Mouse (Mus musculus) cerebral cortex, adult 2 months (tissue): ENCODE data around the gene Satb2.

Source experiments
- WGBS: fragments of 180-500 bp; shearing (Covaris S2); methylation state at CpG from one replicate; pipeline ENCODE4 v1.1.7; 2018; 5-methylcytosine and 5-hydroxymethylcytosine counted together

Satb2 gene

DNA sequence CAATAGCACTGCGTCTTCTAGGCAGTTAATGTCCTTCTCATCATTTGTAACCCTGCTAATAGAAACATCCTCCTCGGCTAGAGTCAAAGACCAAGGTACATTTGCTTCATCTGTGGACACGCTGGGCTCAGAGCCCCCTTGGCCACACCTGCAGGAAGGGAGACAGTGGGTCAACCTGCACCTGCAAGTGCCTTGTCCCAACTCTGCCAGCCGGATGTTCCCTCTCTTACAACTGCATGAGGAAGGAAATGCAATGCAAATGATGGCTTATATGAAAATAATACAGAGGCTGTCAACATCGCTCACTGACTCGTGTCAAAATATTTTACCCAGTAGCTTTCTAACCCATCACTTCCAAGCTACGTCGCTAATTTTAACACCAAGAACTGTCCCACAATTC lies 145.7 kb downstream of the Satb2 start:
- WGBS: 65% methylated on average over 8 of the region's 8 CpGs

DNA sequence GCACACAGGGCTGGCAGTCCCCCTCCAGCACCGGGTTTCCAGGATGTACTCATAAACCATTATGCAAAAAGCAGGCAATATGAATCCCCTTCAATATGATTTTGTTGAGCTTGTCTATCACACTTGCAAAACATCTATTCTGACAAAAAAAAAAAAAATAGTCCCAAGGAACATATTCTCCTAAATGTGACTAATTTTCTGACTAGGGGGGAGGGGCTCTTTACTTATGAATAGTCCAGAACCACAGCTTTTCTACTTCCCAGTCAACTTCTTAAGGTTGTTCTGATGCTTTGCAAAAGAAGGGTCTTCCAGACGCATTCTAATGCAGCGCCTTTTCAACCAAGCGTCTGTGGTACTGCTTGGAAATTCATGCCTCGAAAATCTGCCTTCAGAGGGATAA lies 155.7 kb downstream of the Satb2 start:
- 76% methylated on average over 5 of the region's 5 CpGs for WGBS

DNA sequence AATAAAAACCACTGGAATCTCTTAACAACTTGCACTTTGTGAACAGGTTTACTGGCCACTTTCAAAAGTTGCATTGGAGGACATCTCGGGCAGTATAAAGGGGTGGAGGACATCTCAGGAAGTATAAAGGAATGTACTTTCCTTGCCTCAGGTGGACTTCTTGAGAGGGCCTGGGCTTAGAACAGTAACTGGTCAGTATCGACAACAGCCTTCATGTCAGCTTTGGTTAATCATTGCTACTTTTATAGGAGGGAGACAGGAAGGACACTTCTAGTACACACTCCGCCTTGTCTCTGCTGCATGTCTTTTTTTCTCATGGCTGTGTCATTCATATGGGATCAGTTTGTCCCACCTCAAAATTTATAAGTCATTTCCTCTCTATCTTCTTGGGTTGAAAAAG lies 156.4 kb downstream of the Satb2 start:
- WGBS: 93% methylated on average over 3 of the region's 3 CpGs

DNA sequence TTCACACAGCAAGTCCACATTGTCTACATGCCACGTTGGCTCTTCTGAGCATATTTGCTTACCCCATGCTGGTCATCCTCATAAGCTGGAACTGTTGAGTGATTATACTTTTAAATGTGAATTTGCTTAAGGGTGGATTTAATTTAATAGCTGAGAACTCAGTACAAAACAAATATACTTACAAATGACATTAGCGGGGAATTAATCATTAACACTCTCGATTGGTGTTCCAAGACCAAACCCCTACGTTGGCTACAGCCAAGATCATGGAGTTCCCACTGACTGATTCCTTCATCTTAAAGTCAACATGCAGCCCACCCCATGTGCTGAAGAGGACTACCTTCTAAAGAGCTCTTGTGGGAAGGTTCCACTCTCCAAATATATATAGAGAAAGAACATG lies 165.5 kb downstream of the Satb2 start:
- WGBS: 80% methylated on average over 4 of the region's 4 CpGs

DNA sequence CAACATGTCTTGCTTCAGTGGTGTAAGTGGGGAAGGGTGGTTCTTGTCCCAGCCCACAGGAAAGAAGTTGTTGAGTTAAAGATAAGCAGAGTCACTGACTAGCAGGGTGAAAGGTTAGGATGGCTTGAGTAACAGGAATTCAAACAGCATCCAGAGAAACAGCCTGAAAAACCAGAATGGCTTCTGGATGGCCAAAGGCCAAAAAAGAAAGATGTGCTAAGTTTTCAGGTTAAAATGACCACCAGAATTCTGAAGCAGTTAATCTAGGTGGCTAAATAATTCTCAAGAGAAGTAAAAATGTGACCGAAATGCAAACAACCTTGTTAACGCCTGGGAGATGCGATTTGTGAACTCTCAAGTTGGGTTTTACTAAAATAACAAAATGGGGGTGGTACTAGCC lies 167.0 kb downstream of the Satb2 start:
- 73% methylated on average over 3 of the region's 3 CpGs for WGBS

DNA sequence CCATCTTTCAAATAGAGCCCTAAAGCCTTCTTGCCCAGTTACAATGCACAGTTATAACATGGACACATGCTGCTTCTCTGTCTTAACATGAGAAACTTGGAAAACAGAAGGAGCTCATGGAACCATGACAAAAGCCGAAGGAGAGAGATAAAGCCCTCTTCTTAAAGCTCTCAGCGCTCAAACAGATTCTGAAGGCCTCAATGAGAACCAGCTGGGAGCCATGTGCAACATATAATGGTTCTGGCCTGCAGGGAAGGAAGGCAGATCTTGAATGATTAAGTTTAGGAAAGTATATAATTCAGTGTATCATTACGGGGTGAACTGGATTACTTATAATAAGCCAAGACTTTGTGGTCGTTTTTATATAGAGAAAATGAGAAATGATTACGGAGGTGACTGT lies 172.4 kb downstream of the Satb2 start:
- 66% methylated on average over 5 of the region's 5 CpGs for WGBS

DNA sequence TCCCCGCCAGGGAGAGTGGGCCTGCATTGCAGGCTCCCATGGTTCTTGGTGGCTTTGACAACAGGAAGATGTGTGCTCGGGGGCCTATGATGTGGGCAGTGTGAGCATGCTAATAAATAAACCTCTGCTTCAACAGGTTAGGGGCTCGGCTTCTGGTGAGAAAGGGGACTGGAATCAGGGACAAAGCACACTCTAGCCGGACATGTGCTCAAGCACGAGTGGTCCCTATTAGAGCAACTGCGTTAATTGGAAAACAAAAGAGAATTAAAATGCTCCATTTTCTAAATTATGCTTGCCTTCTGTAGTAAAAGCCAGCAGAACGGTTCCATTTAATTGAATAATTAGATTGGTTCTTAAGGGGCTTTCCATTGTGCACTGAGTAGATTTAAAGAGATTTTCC lies 177.8 kb downstream of the Satb2 start:
- 54% methylated on average over 7 of the region's 7 CpGs for WGBS

DNA sequence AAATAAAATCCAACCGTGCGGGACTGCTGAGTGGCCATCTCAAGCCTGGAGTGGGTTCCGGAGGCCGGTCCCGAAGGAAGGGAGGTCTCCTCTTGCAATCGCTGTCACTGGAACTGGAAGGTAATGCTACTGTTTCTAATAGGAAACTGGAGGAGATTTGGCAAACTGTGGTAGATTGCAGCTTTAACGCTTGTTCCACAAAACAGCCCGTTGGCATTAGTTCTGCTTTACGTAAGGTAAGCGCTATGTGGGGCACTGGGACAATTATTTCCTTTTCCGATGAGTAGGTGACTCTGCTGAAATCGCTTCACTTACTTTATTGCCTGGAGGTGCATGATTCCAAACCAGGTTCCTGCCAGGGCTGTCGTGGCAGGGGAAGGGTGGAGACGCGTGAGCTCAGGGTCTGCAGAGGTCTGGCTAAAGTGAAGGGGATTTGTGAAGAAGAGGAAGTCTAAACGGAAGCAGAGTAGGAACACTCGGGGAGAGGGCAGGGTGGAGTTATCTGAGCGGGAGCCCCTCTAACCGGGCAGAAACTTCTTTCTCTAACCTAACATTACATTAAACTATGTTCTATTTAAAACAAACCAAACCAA lies 183.3 kb downstream of the Satb2 start:
- 68% methylated on average over 19 of the region's 19 CpGs for WGBS

DNA sequence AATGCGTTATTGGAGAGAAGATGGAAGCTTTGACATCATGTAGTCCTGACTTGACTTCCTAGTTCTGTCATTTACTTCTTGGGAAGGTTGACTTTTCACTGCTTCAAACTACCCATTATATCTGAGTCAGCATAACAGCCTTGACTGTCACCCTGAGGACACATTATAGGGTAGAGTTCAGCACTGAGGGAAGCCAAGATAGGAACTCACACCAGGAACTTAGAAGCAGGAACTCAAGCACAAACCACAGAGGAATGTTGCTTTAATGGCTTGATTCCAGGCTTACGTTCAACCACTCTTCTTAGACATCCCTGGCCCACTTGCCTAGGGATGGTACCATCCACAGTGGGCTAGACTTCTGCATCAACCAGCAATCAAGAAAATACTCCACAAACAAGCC lies 188.8 kb downstream of the Satb2 start:
- WGBS: 69% methylated on average over 2 of the region's 2 CpGs

DNA sequence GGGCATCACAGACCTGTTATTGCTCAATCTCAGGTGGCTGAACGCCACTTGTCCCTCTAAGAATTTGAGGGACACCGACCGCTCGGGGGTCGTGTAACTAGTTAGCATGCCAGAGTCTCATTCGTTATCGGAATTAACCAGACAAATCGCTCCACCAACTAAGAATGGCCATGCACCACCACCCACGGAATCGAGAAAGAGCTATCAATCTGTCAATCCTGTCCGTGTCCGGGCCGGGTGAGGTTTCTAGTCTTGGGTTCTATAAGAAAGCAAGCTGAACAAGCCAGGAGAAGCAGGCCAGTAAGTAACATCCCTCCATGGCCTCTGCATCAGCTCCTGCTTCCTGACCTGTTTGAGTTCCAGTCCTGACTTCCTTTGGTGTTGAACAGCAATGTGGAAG lies 196.3 kb downstream of the Satb2 start:
- WGBS: 95% methylated on average over 13 of the region's 13 CpGs

DNA sequence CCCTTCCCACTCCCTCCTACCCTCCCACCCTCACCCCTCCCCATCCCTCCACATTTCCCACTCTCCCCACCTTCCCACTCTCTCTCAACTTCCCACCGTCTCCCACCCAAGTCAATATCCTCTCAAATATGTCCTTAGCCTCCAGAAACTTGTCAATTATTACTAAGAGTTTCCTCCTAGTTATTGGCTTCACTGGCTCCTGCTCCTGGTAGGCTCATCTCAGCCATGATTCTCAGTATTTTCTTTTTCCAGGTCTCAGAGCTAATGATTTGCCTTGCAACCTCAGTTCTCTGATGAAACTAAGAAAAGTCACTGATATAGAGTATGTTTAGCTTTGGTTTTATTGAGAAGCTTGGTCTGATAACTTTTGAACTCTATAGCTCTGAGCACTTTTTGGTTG lies 214.2 kb downstream of the Satb2 start:
- 97% methylated on average over 1 of the region's 1 CpGs for WGBS

DNA sequence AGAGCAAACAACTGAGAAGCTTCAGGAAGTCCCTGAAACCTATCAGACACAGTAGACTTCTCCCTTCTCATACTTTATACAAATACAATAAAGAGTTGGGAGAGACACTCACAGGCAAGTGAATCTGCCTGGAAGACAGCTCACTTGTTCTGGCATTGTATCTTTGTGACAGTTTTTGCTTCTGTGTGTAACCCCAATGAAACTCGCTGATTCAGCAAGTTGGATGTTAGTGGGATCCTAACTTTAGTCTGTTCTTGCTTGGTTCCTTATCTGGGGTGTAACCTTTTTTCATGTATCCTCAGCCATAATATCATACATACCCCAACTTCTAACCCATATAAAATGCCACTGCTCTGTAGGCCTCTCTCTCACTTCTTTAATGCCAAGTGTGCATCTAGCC lies 216.9 kb downstream of the Satb2 start:
- WGBS: 82% methylated on average over 1 of the region's 1 CpGs

DNA sequence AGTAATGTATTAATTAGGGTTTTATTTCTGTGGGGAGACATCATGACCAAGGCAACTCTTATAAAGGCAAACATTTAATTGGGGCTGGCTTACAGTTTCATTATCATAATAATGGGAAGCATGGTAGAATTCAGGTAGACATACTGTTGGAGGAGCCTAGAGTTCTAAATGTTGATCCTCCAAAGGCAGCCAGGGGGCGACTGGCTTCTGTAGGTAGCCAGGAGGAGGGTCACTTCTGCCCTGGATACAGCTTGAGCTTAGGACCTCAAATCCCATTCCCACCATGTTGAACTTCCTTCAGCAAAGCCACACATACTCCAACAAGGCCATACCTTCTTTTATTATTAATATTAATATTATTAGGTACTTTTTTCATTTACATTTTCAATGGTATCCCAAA lies 225.2 kb downstream of the Satb2 start:
- WGBS: 43% methylated on average over 1 of the region's 1 CpGs

DNA sequence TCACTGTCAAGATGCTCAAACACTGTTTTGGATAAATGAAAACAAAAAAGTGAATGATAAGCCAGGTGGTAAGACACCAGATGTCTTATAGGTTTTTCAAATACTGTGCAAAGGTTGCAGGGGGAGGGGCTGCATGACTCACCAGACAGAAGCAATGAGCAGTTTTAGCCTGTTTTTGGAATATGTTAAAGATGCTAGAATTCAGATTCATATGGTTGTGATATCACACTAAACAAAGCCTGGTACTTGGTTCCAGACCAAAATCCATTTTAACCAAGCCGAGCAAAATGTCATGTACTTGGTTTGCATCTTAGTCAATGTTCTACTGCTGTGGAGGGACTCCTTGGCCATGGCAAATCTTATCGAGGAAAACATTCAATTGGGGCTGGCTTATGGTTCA lies 227.8 kb downstream of the Satb2 start:
- 72% methylated on average over 2 of the region's 2 CpGs for WGBS

DNA sequence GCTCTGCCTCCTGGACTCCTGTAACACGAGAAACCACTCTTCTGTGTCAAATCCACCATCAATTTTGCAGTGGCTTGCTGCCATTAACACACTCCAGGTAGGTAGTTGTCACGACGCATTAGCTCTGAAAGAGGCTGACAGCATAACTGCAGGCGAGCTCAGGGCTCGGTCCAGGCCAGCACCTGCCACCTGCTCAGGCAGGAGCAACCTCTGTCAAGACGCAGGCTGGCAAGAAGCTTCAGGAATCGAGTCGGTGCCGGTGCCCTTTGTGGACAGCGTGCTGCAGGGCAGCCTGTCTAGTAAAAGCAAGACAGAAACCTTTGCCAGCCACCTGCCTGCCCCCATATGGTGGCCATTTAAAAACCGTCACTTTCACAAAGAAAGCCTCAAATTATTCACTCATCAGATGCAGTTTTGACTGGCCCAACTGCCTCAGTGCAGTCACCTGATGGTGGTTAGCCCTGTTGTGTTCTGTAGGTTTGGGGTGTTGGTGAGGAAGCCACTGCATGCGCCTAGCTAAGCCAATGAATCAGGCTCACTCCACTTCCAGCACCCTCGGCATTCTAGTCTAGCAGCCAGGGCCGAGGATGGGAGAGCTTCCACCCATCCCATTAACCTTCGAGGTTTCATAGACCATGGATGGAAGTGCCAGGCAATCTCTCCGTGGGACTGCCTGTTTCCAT lies 228.7 kb downstream of the Satb2 start:
- WGBS: 76% methylated on average over 16 of the region's 16 CpGs

DNA sequence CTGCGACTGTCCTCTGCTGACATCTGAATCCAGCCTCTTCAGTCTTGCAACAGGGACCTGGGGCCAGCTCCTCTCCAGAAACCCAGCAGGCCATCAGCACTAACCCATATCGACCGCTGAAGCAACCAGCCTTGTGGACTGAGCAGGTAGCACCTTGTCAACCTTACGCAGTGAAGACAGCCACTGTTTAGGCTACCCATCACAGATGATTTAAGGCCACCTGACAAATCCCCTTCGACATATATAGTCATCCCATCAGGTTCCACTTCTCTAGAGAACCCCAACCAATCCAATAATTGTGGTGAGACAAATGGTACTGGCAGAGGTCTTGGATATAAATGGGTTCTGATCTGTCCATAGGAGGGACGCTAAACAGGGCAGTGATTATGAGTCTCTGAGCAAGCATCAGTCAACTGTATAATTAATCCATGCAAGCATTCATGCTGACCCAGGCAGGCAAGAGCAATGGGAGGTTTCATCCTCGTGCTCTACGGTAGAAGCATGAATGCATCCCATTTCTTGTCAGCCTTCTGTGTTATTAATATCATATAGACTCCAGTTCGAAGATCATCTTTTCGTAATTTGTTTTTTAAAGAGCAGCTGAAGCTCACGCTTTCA lies 229.5 kb downstream of the Satb2 start:
- 93% methylated on average over 11 of the region's 11 CpGs for WGBS
